Mouse (Mus musculus) neural tube, embryonic 13.5 days (tissue): ENCODE data around the gene Kdsr. TPM values are rescaled to one million over a fixed set of nuclear protein-coding genes. Genes with fewer than 3 reads are reported as not detected.
A peak's percentile ranks its signal among the peaks of the same experiment; 100 is the strongest.

ENCODE experiments used
- ATAC-seq: fragments of 200-750 bp; cut with Nextera tagmentation; 2 replicates; pipeline ENCODE4 v1.8.0; 2017; ENCODE audit warnings: low read depth, mild to moderate bottlenecking, moderate TSS enrichment, moderate library complexity
- H3K27ac ChIP-seq: fragments of 300-500 bp; sonication (generic); replicated peaks from 2 replicates; pipeline ENCODE4 v1.5.1; 2015; ENCODE audit warnings: moderate library complexity, mild to moderate bottlenecking, inconsistent platforms
- H3K27me3 ChIP-seq: fragments of 300-500 bp; sonication (generic); 2 replicates; pipeline ENCODE4 v1.6.1; 2015; ENCODE audit warnings: mild to moderate bottlenecking, inconsistent platforms
- H3K36me3 ChIP-seq: fragments of 300-500 bp; sonication (generic); 2 replicates; pipeline ENCODE4 v1.6.1; 2015; ENCODE audit warnings: mild to moderate bottlenecking, inconsistent platforms
- H3K4me1 ChIP-seq: fragments of 300-500 bp; sonication (generic); replicated peaks from 2 replicates; pipeline ENCODE4 v1.6.1; 2015; ENCODE audit warnings: inconsistent platforms
- H3K4me2 ChIP-seq: fragments of 300-500 bp; sonication (generic); 2 replicates; pipeline ENCODE4 v1.6.1; 2015; ENCODE audit warnings: inconsistent platforms, mild to moderate bottlenecking, moderate library complexity
- H3K4me3 ChIP-seq: fragments of 300-500 bp; sonication (generic); 2 replicates; pipeline ENCODE4 v1.5.1; 2015; ENCODE audit warnings: mild to moderate bottlenecking, inconsistent platforms
- H3K9ac ChIP-seq: fragments of 300-500 bp; sonication (generic); 2 replicates; pipeline ENCODE4 v1.6.1; 2015; ENCODE audit warnings: moderate library complexity, mild to moderate bottlenecking, inconsistent platforms
- H3K9me3 ChIP-seq: fragments of 300-500 bp; sonication (generic); 2 replicates; pipeline ENCODE4 v1.6.1; 2016; ENCODE audit warnings: inconsistent platforms
- WGBS: fragments of 180-500 bp; shearing (Covaris S2); methylation state at CpG from one replicate; pipeline ENCODE4 v1.1.7; 2015; 5-methylcytosine and 5-hydroxymethylcytosine counted together
- polyA plus RNA-seq: library from polyadenylated mRNA; unstranded; fragments of >200 nt; fragmentation: Nextera tagmentation; extraction: Ambion mirVana; gene quantifications from 2 replicates; pipeline ENCODE4 v1.2.1, GENCODE M21; 2015

Gene Kdsr
- 10.9 and 11.3 TPM in 2 replicates for polyA plus RNA-seq

GRCm38 (mm10) chr1:106759572-106760435 is at the start of gene Kdsr:
Gene Kdsr (minus strand): TSS chr1:106759727.
- Histone ChIP-seq H3K4me1 (peaks cover 15% of the 10 kb centered on the region), H3K27ac (peak within 1 kb of the TSS; percentile 89), H3K9me3 (no peaks in the 10 kb centered on the region), H3K4me3 (peak within 1 kb of the TSS; percentile 60), H3K36me3 (peaks cover 11% of the 10 kb centered on the region), H3K4me2 (peak within 1 kb of the TSS; percentile 95), H3K27me3 (no peaks in the 10 kb centered on the region), H3K9ac (peak within 1 kb of the TSS; percentile 77)
- 3% methylated on average over 51 of the region's 51 CpGs for WGBS
- ATAC-seq: peak; percentile 99

DNA sequence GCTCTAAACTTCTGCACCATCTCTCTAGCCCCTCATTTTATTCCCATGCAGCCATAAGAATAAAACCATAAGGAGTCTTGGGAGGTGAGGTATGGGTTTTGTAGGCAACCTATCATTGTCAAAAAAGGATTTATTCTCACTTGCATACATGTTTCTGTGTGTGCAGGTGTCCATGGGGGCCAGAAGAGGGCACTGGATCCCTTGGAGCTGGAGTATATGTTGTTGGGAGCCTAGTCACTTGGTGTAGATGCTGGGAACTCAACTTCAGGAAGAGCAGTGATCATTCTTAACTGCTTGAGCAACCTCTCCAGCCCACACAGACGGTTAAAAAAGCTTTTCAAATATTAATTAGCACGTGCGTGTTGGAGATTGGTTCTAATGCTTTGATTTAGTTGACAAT is 40.4 kb upstream of the Kdsr start:
- Histone ChIP-seq H3K27me3 (no peaks in the 10 kb centered on the region), H3K9me3 (no peaks in the 10 kb centered on the region), H3K36me3 (no peaks in the 10 kb centered on the region), H3K9ac (no peak overlapping the region), H3K4me3 (no peak overlapping the region), H3K4me2 (no peak overlapping the region), H3K27ac (no peak overlapping the region), H3K4me1 (peaks cover 12% of the 10 kb centered on the region)
- 88% methylated on average over 3 of the region's 3 CpGs for WGBS
- no peak for ATAC-seq

GRCm38 (mm10) chr1:106799406-106799805 is 39.9 kb upstream of the Kdsr start:
- Histone ChIP-seq H3K27me3 (no peaks in the 10 kb centered on the region), H3K9me3 (no peaks in the 10 kb centered on the region), H3K4me3 (no peak overlapping the region), H3K9ac (no peak overlapping the region), H3K27ac (no peak overlapping the region), H3K36me3 (no peaks in the 10 kb centered on the region), H3K4me2 (no peak overlapping the region), H3K4me1 (peaks cover 17% of the 10 kb centered on the region)
- no peak for ATAC-seq
- 63% methylated on average over 1 of the region's 1 CpGs for WGBS

DNA sequence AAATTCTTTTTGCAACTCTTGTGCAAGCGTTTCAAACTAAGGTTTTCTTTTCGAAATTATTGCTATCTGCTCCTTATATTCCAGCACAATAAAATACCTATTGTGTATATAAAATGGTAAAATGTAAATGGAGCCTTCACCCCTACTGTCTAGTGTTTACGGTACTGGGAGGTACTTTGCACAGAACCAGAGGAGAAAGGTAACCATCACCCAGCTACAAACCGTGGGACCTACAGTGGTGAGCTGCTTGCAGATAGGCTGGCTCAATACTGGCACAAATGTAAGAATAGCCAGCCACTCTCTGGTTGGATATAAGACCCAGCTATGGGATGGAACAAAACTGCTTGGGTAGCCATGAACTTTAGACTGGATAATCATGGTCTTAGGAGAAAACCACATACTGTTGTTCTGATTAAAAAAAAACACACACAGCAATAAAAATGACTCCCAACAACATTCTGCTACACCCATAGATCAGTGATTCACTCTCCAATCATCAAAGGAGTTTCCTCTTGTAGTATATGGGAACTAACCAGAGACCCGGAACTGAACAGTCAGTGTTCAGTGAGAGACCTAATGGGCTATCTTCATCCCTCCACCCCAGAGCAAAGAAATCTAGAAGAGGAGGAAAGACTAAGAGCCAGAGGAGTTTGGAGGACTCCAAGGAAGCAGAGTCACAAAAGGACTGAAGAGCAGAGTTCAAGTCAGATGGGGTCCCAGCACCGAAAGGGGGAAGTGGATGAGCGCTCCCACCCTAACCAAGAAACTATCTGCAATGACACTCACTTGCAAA is 37.7 kb upstream of the Kdsr start:
- H3K9ac ChIP-seq: peak overlapping the region; percentile 97
- no peaks in the 10 kb centered on the region for H3K27me3 ChIP-seq
- WGBS: 63% methylated on average over 7 of the region's 7 CpGs
- H3K4me2 ChIP-seq: peak overlapping the region; percentile 78
- H3K27ac ChIP-seq: no peak overlapping the region
- no peaks in the 10 kb centered on the region for H3K9me3 ChIP-seq
- peaks cover 30% of the 10 kb centered on the region for H3K4me1 ChIP-seq
- H3K36me3 ChIP-seq: peaks cover 3% of the 10 kb centered on the region; the same call in 1 of the 2 replicates
- H3K4me3 ChIP-seq: peak overlapping the region; percentile 100
- peak; percentile 66 for ATAC-seq

DNA sequence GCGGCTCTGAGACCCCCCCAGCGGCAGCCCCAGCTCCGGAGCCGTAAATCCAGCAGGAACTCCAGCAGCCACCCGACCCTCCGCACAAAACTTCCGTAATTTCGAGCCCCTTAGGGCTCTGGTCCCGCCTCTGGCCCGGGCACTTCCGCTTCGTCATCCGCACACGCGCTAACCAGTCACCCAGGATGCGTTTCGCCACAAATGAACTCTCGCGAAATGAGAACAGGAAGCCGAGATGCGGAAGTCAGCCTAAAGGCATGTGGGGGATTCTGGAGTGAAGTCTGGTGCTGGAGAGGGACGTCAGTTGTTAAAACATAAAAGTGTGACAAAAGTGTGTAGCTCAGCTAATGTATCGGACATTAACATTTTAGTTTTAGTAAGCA is 37.0 kb upstream of the Kdsr start, which contains the start of gene Vps4b:
Vps4b (minus strand) TSS at position 187 of the 383 bp plus-strand sequence.
- H3K9ac ChIP-seq: peak within 1 kb of the TSS; percentile 97
- H3K4me3 ChIP-seq: peak within 1 kb of the TSS; percentile 100
- WGBS: under 1% methylated on average over 23 of the region's 23 CpGs
- H3K36me3 ChIP-seq: peaks cover 3% of the 10 kb centered on the region; the same call in 1 of the 2 replicates
- H3K4me1 ChIP-seq: peaks cover 30% of the 10 kb centered on the region
- H3K4me2 ChIP-seq: peak within 1 kb of the TSS; percentile 78
- ATAC-seq: peak; percentile 99
- peak within 1 kb of the TSS; percentile 93 for H3K27ac ChIP-seq
- no peaks in the 10 kb centered on the region for H3K9me3 ChIP-seq
- H3K27me3 ChIP-seq: no peaks in the 10 kb centered on the region

- Histone ChIP-seq H3K27me3 (no peaks in the 10 kb centered on the region), H3K4me2 (peak overlapping the region; percentile 78), H3K36me3 (peaks cover 3% of the 10 kb centered on the region; the same call in 1 of the 2 replicates), H3K27ac (peak overlapping the region; percentile 93), H3K4me3 (peak overlapping the region; percentile 100), H3K4me1 (peaks cover 30% of the 10 kb centered on the region), H3K9me3 (no peaks in the 10 kb centered on the region), H3K9ac (peak overlapping the region; percentile 97)
- 2% methylated on average over 51 of the region's 51 CpGs for WGBS
- ATAC-seq: peak; percentile 92
Measured at GRCm38 (mm10) chr1:106795634-106796541, 36.4 kb upstream of the Kdsr start.

DNA sequence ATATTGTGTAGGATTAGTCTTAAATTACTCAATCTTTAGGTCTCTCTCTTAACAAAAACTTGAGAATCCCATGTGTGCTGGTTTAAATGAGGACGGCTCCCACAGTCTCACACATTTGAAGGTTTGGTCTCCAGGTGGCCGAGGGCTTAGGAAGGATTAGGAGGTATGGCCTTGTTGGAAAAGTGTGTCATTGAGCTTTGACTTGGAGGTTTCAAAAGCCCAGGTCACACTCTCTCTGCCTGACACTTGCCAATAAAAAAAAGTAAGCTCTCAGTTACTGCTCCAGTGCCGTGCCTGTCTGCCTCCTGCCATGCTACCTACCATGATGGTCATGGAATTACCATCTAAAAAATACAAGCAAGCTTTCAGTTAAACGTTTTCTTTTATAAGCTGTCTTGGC is 15.4 kb upstream of the Kdsr start:
- Histone ChIP-seq H3K4me2 (no peak overlapping the region), H3K4me1 (no peaks in the 10 kb centered on the region), H3K36me3 (peaks cover 79% of the 10 kb centered on the region), H3K9ac (no peak overlapping the region), H3K27ac (no peak overlapping the region), H3K4me3 (no peak overlapping the region), H3K9me3 (no peaks in the 10 kb centered on the region), H3K27me3 (no peaks in the 10 kb centered on the region)
- no peak for ATAC-seq
- 92% methylated on average over 4 of the region's 4 CpGs for whole genome bisulfite sequencing

DNA sequence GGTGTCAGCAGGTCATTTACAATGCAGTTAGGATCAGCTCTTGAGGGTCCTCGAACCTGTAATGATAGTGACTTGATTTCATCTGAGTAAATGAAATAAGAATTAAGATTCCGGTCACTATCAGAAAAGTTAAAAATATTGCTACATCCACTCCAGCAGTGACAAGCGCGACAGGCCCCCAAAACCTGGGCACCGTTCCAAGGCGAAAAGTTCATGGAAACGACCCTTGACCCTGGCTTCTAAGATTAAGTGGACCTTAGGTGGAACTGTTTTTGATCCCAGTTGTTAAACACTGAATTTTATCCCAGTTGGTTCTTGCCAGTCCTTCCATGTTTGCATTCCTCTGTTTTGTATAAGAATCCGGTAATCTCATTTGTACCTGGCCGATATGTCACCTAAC is 14.6 kb upstream of the Kdsr start:
- Histone ChIP-seq H3K27me3 (no peaks in the 10 kb centered on the region), H3K27ac (no peak overlapping the region), H3K36me3 (peaks cover 74% of the 10 kb centered on the region), H3K4me1 (no peaks in the 10 kb centered on the region), H3K9ac (no peak overlapping the region), H3K9me3 (no peaks in the 10 kb centered on the region), H3K4me3 (no peak overlapping the region), H3K4me2 (no peak overlapping the region)
- WGBS: 91% methylated on average over 9 of the region's 9 CpGs
- no peak for ATAC-seq

DNA sequence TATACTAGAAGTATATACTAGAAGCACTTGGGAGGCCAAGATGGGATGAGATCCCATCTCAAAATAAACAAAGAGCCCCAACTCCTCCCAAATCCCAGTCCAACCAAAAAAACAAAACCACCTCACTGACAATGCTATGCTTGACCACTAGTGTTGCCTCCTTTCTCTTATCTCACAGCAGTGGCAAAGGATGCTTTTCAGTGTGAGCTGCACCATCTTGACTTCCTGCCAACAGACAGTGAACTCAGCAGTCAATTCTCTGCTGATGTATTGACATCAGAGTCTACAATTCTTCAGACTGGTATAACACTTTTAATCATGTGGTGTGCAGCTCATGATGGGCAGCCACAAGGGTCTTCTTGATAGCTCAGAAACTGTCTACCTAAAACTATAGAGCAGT is 9.2 kb upstream of the Kdsr start:
- Histone ChIP-seq H3K9ac (no peak overlapping the region), H3K4me3 (no peak overlapping the region), H3K4me2 (no peak overlapping the region), H3K36me3 (peaks cover 69% of the 10 kb centered on the region), H3K9me3 (no peaks in the 10 kb centered on the region), H3K27me3 (no peaks in the 10 kb centered on the region), H3K4me1 (no peaks in the 10 kb centered on the region), H3K27ac (no peak overlapping the region)
- ATAC-seq: no peak

DNA sequence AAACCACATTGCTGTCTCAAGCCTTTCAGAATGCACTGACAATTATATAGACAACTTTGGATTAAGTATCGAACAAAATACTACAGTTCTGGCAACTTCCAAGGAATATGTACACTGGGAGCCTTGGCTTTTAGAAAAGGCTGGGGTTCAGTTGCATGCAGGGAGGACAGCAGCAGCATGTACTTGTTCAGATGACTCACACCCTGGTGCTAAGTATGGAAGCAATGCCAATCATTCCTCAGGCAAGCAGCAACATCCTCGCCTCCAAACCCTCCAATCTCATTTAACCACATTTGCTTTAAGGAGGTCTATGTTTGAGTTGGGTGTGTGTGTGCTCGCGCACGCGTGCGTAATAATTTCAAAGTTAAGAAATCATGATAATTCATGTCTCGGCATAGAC is 6.2 kb upstream of the Kdsr start:
- H3K36me3 ChIP-seq: peaks cover 49% of the 10 kb centered on the region
- no peak for ATAC-seq
- H3K27me3 ChIP-seq: no peaks in the 10 kb centered on the region
- no peak overlapping the region for H3K4me3 ChIP-seq
- no peaks in the 10 kb centered on the region for H3K9me3 ChIP-seq
- H3K9ac ChIP-seq: no peak overlapping the region
- H3K4me1 ChIP-seq: no peaks in the 10 kb centered on the region
- H3K4me2 ChIP-seq: no peak overlapping the region
- no peak overlapping the region for H3K27ac ChIP-seq
- WGBS: 94% methylated on average over 8 of the region's 8 CpGs

DNA sequence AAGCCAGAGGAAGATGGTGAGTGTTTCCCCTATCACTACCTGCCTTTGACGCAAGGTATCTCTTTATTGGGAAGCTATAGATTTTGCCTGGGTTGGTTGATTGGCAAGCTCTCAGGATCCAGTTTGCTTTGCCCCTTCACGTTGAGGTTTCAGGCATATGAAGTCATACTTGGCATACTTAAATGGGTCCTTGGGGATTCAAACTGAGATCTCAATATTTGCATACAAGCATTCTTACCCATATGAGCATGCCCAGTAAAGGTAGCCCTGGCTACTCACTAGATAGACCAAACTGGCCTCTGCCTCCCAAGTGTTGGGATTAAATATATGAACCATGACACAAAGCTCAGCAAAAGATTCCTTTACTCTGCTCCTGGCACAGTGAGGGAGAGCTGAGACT is 5.3 kb upstream of the Kdsr start:
- Histone ChIP-seq H3K4me3 (no peak overlapping the region), H3K4me2 (no peak overlapping the region), H3K9me3 (no peaks in the 10 kb centered on the region), H3K36me3 (peaks cover 42% of the 10 kb centered on the region), H3K9ac (no peak overlapping the region), H3K4me1 (no peaks in the 10 kb centered on the region), H3K27ac (no peak overlapping the region), H3K27me3 (no peaks in the 10 kb centered on the region)
- 82% methylated on average over 2 of the region's 2 CpGs for WGBS
- no peak for ATAC-seq
